Mouse (Mus musculus): ENCODE measurements around the gene Grasp. TPM values are rescaled to one million over a fixed set of nuclear protein-coding genes. Genes with fewer than 3 reads are reported as not detected.

Gene Grasp
- polyA plus RNA-seq, 1 experiment from 2014 or later = 0.35 TPM

GRCm38 (mm10) chr15:101241236-101241635 lies 17.2 kb downstream of the Grasp start:
- no peak for TF ChIP-seq EP300 (IDR thresholded peaks at IDR 0.05; ENCODE audit: low read depth)
- Histone ChIP-seq H3K4me2 (ENCODE audit: low read depth, low read length) (peak overlapping the region; percentile 62), H3K27ac (ENCODE audit: low read depth) (0 out of 2 replicates have a peak overlapping the region, but pooled peaks have one; percentile 6), H3K9me3 (ENCODE audit: low read length) (no peaks in the 10 kb centered on the region), H3K4me3 (ENCODE audit: low read depth, low read length) (no peak overlapping the region), H3K36me3 (replicated peaks; ENCODE audit: insufficient read depth, low read length) (no peaks in the 10 kb centered on the region), H3K4me1 (ENCODE audit: insufficient read depth) (peaks cover 4% of the 10 kb centered on the region), H3K27me3 (ENCODE audit: insufficient read depth, low read length) (peaks cover 9% of the 10 kb centered on the region; the same call in 1 of the 2 replicates), H3K9ac (replicated peaks) (0 out of 2 replicates have a peak overlapping the region, but pooled peaks have one; percentile 30)
- ATAC-seq = no peak
- WGBS (ENCODE audit: insufficient replicate concordance) = 35% methylated on average over 9 of the region's 9 CpGs
- DNase-seq = no peak

GRCm38 (mm10) chr15:101241853-101242252 lies 17.9 kb downstream of the Grasp start:
- H3K27me3 ChIP-seq (ENCODE audit: insufficient read depth, low read length) = peaks cover 9% of the 10 kb centered on the region; the same call in 1 of the 2 replicates
- WGBS (ENCODE audit: insufficient replicate concordance) = 75% methylated on average over 9 of the region's 9 CpGs
- ATAC-seq (no peak), DNase-seq (no peak)
- no peaks in the 10 kb centered on the region for H3K9me3 ChIP-seq (ENCODE audit: low read length)
- TF ChIP-seq EP300 (IDR thresholded peaks at IDR 0.05; ENCODE audit: low read depth) = no peak
- no peak for TF ChIP-seq CTCF (IDR thresholded peaks at IDR 0.05; ENCODE audit: low read depth)
- no peak overlapping the region for H3K4me2 ChIP-seq (ENCODE audit: low read depth, low read length)
- no peak overlapping the region for H3K27ac ChIP-seq (ENCODE audit: low read depth)
- peaks cover 6% of the 10 kb centered on the region for H3K4me1 ChIP-seq (ENCODE audit: insufficient read depth)
- H3K36me3 ChIP-seq (replicated peaks; ENCODE audit: insufficient read depth, low read length) = no peaks in the 10 kb centered on the region
- no peak overlapping the region for H3K4me3 ChIP-seq (ENCODE audit: low read depth, low read length)
- no peak overlapping the region for H3K9ac ChIP-seq (replicated peaks)

- no peak overlapping the region for H3K9ac ChIP-seq (replicated peaks)
- peaks cover 9% of the 10 kb centered on the region; the same call in 1 of the 2 replicates for H3K27me3 ChIP-seq (ENCODE audit: insufficient read depth, low read length)
- TF ChIP-seq CTCF (IDR thresholded peaks at IDR 0.05; ENCODE audit: low read depth) (peak; percentile 45), EP300 (IDR thresholded peaks at IDR 0.05; ENCODE audit: low read depth) (no peak)
- no peak overlapping the region for H3K4me2 ChIP-seq (ENCODE audit: low read depth, low read length)
- no peak overlapping the region for H3K4me3 ChIP-seq (ENCODE audit: low read depth, low read length)
- H3K4me1 ChIP-seq (ENCODE audit: insufficient read depth) = peaks cover 14% of the 10 kb centered on the region
- no peak overlapping the region for H3K27ac ChIP-seq (ENCODE audit: low read depth)
- DNase-seq = peak; percentile 54
- no peak for ATAC-seq
- 42% methylated on average over 8 of the region's 8 CpGs for WGBS (ENCODE audit: insufficient replicate concordance)
- H3K9me3 ChIP-seq (ENCODE audit: low read length) = no peaks in the 10 kb centered on the region
- no peaks in the 10 kb centered on the region for H3K36me3 ChIP-seq (replicated peaks; ENCODE audit: insufficient read depth, low read length)
These were observed 18.7 kb downstream of the Grasp start for GRCm38 (mm10) chr15:101242645-101243044.

- TF ChIP-seq EP300 (IDR thresholded peaks at IDR 0.05; ENCODE audit: low read depth) = no peak
- TF ChIP-seq CTCF (IDR thresholded peaks at IDR 0.05; ENCODE audit: low read depth) = no peak
- H3K9ac ChIP-seq (replicated peaks) = no peak overlapping the region
- H3K4me1 ChIP-seq (ENCODE audit: insufficient read depth) = peaks cover 17% of the 10 kb centered on the region
- peaks cover 2% of the 10 kb centered on the region; the same call in 1 of the 2 replicates for H3K27me3 ChIP-seq (ENCODE audit: insufficient read depth, low read length)
- no peaks in the 10 kb centered on the region for H3K9me3 ChIP-seq (ENCODE audit: low read length)
- ATAC-seq (no peak), DNase-seq (no peak)
- H3K27ac ChIP-seq (ENCODE audit: low read depth) = peak overlapping the region; percentile 59
- no peak overlapping the region for H3K4me3 ChIP-seq (ENCODE audit: low read depth, low read length)
- H3K36me3 ChIP-seq (replicated peaks; ENCODE audit: insufficient read depth, low read length) = no peaks in the 10 kb centered on the region
- 34% methylated on average over 3 of the region's 3 CpGs for WGBS (ENCODE audit: insufficient replicate concordance)
- H3K4me2 ChIP-seq (ENCODE audit: low read depth, low read length) = no peak overlapping the region
These were observed 20.0 kb downstream of the Grasp start for GRCm38 (mm10) chr15:101244012-101244411.

- Histone ChIP-seq H3K9ac (replicated peaks) (peak overlapping the region; percentile 57), H3K4me3 (ENCODE audit: low read depth, low read length) (peak overlapping the region; percentile 17), H3K27me3 (ENCODE audit: insufficient read depth, low read length) (no peaks in the 10 kb centered on the region), H3K4me2 (ENCODE audit: low read depth, low read length) (peak overlapping the region; percentile 66), H3K4me1 (ENCODE audit: insufficient read depth) (peaks cover 13% of the 10 kb centered on the region), H3K27ac (ENCODE audit: low read depth) (peak overlapping the region; percentile 97), H3K9me3 (ENCODE audit: low read length) (no peaks in the 10 kb centered on the region), H3K36me3 (replicated peaks; ENCODE audit: insufficient read depth, low read length) (no peaks in the 10 kb centered on the region)
- TF ChIP-seq CTCF (IDR thresholded peaks at IDR 0.05; ENCODE audit: low read depth) (peak; percentile 47), EP300 (IDR thresholded peaks at IDR 0.05; ENCODE audit: low read depth) (0 out of 2 replicates have a peak, but pooled peaks have one; percentile 36)
- 2% methylated on average over 56 of the region's 56 CpGs for WGBS (ENCODE audit: insufficient replicate concordance)
- peak; percentile 97 for ATAC-seq
- peak; percentile 94 for DNase-seq
These were observed 22.5 kb downstream of the Grasp start for GRCm38 (mm10) chr15:101246231-101247154.

- no peak for DNase-seq
These were observed 23.1 kb downstream of the Grasp start for GRCm38 (mm10) chr15:101247155-101247498.

More at GRCm38 (mm10) chr15:101247155-101247498, 23.1 kb downstream of the Grasp start:
- TF ChIP-seq CTCF (IDR thresholded peaks at IDR 0.05; ENCODE audit: low read depth) (no peak), EP300 (IDR thresholded peaks at IDR 0.05; ENCODE audit: low read depth) (no peak)
- H3K27me3 ChIP-seq (ENCODE audit: insufficient read depth, low read length) = no peaks in the 10 kb centered on the region
- WGBS (ENCODE audit: insufficient replicate concordance) = 65% methylated on average over 1 of the region's 1 CpGs
- H3K4me2 ChIP-seq (ENCODE audit: low read depth, low read length) = peak overlapping the region; percentile 66
- ATAC-seq = no peak
- 0 out of 2 replicates have a peak overlapping the region, but pooled peaks have one; percentile 15 for H3K4me3 ChIP-seq (ENCODE audit: low read depth, low read length)
- H3K36me3 ChIP-seq (replicated peaks; ENCODE audit: insufficient read depth, low read length) = no peaks in the 10 kb centered on the region
- H3K9me3 ChIP-seq (ENCODE audit: low read length) = no peaks in the 10 kb centered on the region
- peak overlapping the region; percentile 97 for H3K27ac ChIP-seq (ENCODE audit: low read depth)
- peak overlapping the region; percentile 57; the same call in 1 of the 2 replicates for H3K9ac ChIP-seq (replicated peaks)
- H3K4me1 ChIP-seq (ENCODE audit: insufficient read depth) = peaks cover 13% of the 10 kb centered on the region

Measured in liver, postnatal 0 days (tissue).